Mouse (Mus musculus): ENCODE results near the gene Shank2.

GRCm38 (mm10) chr7:144427460-144427859, 425.7 kb downstream of the Shank2 start:
- TF ChIP-seq EP300 (IDR thresholded peaks at IDR 0.05; ENCODE audit: insufficient read depth, low read depth, low read length) (no peak), CTCF (IDR thresholded peaks at IDR 0.05) (peak; percentile 57), POLR2A (IDR thresholded peaks at IDR 0.05; ENCODE audit: insufficient read depth, low read depth, low read length) (no peak)

All from heart, adult 2 months (tissue).